Mouse (Mus musculus) 3134 (cell line): ENCODE results near the gene Pde10a.

Experiments
- DNase-seq: peaks from one replicate; pipeline ENCODE4 v3.0.0-alpha.2; 2011; ENCODE audit warnings: low spot score; ENCODE audit not compliant: insufficient read length; ENCODE audit errors: extremely low read depth

The Pde10a gene

GRCm38 (mm10) chr17:8827204-8827603, 302.0 kb downstream of the Pde10a start:
- no peak for DNase-seq

- DNase-seq: no peak
Observed at GRCm38 (mm10) chr17:8831001-8831400, 305.8 kb downstream of the Pde10a start.

GRCm38 (mm10) chr17:8836292-8836691, 311.1 kb downstream of the Pde10a start:
- no peak for DNase-seq

- DNase-seq: no peak
Observed at GRCm38 (mm10) chr17:8838252-8838651, 313.1 kb downstream of the Pde10a start.

- DNase-seq: no peak
Observed at GRCm38 (mm10) chr17:8839237-8840011, 314.3 kb downstream of the Pde10a start.

- DNase-seq: no peak
Observed at GRCm38 (mm10) chr17:8841094-8841493, 315.9 kb downstream of the Pde10a start.

GRCm38 (mm10) chr17:8841897-8842540, 316.8 kb downstream of the Pde10a start:
- DNase-seq: no peak

- DNase-seq: no peak
Observed at GRCm38 (mm10) chr17:8842662-8843061, 317.5 kb downstream of the Pde10a start.

GRCm38 (mm10) chr17:8843941-8844340, 318.8 kb downstream of the Pde10a start:
- DNase-seq: no peak

GRCm38 (mm10) chr17:8846506-8846905, 321.3 kb downstream of the Pde10a start:
- DNase-seq: no peak

- no peak for DNase-seq
Observed at GRCm38 (mm10) chr17:8847558-8847957, 322.4 kb downstream of the Pde10a start.

- no peak for DNase-seq
Observed at GRCm38 (mm10) chr17:8851846-8852245, 326.7 kb downstream of the Pde10a start.

GRCm38 (mm10) chr17:8856430-8857371, 331.5 kb downstream of the Pde10a start:
- peak; percentile 85 for DNase-seq

- DNase-seq: peak; percentile 54
Observed at GRCm38 (mm10) chr17:8858636-8859421, 333.7 kb downstream of the Pde10a start.

GRCm38 (mm10) chr17:8859489-8859888, 334.3 kb downstream of the Pde10a start:
- DNase-seq: no peak

GRCm38 (mm10) chr17:8864638-8865497, 339.7 kb downstream of the Pde10a start:
- peak; percentile 58 for DNase-seq

GRCm38 (mm10) chr17:8867331-8868237, 342.4 kb downstream of the Pde10a start:
- DNase-seq: no peak

GRCm38 (mm10) chr17:8869287-8869686, 344.1 kb downstream of the Pde10a start:
- no peak for DNase-seq
